Mouse (Mus musculus): ENCODE data around the gene Tmem129.

Gene Tmem129

DNA sequence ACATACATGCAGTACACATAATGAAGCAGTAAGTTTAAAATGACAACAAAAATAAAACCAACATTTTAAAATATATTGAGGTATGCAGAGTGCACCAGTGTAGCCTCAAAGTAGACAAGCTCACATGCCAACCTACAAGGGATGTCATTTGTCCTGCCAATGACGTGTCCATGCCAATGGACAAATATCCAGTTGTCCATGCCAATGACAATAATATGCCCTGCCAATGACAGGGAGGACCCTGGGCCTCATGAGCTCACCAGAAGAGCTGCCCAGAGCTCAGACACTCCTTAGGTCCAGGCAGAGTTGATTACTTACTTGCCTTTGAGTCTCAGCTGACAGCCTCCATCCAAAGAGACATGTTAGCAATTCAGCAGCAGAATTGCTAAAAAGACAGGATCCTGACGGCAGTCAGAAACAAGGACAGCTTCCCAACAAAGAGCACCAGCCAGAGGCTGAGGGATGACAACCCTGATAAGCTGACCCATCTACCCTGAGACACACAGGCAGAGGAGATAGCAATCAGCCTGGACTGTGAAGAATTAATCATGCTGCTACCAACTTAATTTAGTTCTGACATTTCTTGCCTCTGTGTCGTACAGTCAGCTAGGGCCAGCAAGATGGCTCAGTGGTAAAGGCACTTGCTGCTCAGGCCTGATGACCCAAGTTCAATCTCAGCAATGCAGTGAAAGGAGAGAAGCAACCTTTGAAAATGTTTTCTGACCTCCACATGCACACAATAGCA lies 20.4 kb downstream of the Tmem129 start:
- no peak for DNase-seq (ENCODE audit: low read depth)

DNA sequence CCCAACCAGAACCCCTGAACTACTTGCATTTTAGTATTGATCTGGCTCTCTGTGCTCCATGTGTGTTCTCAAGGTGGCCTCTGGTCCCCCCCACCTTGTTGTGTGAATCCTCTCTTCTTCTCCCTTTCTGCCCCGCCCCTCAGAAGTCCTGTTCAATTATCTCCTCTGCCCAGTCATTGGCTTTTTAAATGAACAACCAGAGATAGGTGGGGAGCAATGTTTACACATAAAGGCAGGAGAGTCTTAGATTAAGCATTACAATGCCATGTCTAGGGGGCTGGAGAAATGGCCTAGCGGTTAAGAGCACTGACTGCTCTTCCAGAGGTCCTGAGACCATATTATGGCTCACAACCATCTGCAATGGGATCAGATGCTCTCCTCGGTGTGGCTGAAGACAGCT lies 22.9 kb downstream of the Tmem129 start:
- DNase-seq (ENCODE audit: low read depth) = no peak

DNA sequence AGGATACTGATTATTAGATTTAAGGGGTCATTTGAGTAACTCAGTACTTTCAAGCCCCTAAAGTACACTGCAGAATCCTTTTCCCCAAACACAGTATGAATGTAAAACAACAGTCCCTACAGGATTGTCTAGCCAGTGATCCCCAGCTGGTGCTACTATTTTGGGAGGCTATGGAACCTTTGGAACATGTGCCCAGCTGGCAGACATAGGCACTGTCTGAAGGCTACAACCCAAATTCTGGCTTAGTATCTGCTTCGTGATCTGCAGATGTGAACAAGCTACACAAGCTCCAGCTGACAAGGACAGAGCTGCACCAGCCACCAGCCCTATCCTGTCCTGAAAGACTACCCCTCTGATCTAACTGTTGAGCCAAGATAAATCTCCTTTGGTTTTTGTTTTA lies 25.7 kb downstream of the Tmem129 start:
- no peak for DNase-seq (ENCODE audit: low read depth)

DNA sequence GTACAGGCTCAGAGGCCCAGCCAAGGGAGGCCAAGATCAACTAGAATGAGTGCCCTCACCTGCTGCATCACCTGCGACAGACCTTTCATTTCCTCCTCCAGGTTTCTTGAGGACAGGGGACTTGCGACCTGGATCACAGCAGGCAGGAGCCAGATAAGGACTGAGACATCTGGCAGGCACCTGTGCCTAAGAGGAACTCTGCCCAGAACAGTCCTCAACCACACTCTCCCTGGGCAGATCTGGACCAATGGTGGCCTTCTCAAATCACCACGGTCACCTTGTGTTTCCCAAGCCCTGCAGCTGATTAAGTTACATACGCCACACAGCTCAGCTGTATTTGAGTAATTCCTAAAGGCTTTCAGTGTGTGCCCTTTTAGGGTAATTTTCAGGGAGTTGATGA lies 27.6 kb downstream of the Tmem129 start:
- DNase-seq (ENCODE audit: low read depth) = no peak

DNA sequence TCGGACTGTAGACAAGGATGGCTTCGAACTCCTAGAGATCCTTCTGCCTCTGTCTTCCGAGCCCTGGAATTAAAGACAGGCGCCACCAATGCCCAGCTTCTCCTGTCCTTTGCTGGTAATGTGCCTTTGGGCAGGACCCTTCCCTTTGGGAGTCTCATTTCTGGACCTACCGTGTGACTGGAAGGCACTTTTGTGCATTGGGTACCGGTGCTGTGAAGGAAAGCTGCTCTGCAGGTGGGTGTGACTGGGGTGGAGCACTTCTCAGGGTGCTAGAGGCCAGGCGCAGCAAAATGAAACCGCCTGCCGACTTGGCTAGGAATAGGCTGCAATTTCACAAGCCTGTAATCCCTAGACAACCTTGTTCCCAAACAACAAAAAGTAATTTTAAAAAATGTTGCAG lies 28.2 kb downstream of the Tmem129 start:
- peak; percentile 25 for DNase-seq (ENCODE audit: low read depth)

DNA sequence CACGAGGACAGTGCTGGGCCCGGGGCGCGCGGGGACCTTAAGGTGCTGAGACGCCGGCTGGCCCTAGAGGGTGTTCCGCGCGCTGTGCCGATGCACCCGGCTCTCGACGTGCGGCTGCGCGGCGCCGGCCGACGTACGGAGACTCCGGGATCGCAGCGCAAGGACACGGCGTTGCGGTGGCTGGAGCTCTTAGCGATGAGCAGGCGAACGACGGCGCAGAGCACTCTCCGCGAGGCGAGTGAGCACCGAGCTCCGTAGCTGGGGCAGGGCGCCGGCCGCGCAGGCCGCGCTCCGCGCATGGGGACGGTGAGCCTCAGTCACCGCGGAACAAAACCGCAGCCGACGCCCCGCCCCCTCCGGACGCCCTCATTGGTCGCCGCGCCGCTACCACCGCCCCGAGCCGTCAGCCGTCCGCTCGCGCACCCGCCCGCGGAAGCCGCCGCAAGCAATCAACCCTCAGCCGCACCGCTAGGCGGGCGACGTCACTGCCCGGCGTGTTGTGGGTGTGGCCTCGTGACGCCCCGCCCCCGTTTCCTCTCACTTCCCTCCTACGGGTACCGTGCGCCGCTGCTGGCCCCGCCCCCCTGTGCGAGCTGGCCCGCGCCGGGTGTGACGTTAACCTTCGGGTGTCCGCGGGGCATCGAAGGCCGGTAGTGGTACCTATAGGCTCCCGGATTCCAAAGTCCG lies 28.8 kb downstream of the Tmem129 start, which contains the start of the genes Fam53a and Gm9903:
Gene Fam53a, minus strand, starts transcription at position 335 of the 687 bp plus-strand sequence.
Gene Gm9903, plus strand, starts transcription at position 625 of the 687 bp plus-strand sequence.
- peak; percentile 84 for DNase-seq (ENCODE audit: low read depth)

DNA sequence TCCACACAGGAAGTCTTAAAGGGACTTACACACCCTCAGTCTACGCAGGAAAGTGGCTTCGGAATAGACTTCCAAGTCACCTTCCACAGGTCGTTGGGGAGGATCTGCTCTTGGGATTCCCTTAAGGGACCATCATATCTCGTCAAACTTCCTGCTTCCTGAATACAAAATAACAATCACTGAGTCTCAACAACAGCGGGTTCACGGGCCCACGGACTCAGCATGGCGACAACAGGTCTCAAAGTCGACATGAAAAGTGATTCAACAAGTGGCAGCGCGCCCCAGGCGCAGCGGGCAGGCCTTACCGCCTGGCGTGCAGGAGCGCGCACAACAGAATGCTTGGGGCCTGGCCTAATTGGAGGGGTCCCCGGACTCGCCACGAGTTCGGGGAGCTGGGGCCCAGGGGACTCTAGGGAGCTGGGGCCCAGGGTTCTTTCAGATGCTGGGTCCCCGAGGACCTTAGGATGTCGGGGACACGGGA lies 29.4 kb downstream of the Tmem129 start:
- DNase-seq (ENCODE audit: low read depth) = peak; percentile 16

DNA sequence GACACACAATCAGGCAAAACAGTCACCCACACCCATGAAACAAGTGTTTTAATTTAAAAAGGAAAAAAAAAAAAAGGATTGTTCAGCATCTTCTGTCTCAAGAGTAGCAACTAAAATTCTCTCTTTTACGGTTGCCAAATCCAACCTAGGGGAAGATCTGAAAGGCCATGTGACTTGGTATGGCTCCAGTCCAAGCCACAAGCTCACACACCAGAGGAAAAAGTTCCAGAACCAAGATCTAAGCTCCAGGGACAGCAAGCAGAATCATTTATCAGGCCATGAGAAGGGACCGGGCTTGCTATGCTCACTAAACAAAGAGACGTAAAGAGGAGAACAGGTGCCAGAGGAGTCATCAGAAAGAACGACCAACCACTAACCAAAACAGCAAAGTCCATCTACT lies 30.2 kb downstream of the Tmem129 start:
- peak; percentile 25 for DNase-seq (ENCODE audit: low read depth)

DNA sequence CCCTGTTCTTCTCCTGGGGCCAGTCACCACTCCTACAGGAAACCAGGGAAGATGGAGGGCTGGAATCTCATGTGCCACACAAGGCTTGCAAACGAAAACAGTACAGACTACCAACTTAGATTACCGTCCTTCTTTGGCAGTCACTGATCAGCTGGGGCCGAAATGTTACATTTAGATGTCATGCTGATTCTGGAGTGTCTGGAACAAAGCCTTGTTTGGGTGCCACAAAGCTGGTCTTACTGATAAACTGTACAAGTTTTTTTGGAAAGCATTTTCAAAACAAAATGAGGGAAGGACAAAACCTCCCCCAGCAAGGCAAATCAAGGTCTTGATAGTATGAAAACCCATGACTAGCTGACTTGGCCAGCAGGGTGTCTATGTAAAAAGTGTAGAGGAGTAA lies 34.5 kb downstream of the Tmem129 start:
- no peak for DNase-seq (ENCODE audit: low read depth)

DNA sequence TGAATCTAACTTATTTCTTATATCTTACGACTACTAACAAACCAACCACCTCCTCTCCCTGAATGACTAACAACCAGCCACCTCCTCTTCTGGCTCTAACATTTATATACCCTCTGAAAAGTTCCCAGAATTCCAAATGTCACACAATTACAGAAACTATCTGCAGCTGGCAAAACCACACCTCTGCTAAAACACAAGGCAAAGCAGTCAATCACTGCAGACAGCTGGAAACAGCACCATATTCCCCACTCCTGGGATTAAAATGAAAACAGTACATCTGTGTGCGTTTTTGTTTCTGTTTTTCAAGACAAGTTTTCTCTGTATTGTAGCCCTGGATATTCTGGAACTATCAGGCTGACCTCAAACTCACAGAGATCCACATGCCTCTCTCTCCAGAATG lies 35.5 kb downstream of the Tmem129 start:
- DNase-seq (ENCODE audit: low read depth) = no peak

DNA sequence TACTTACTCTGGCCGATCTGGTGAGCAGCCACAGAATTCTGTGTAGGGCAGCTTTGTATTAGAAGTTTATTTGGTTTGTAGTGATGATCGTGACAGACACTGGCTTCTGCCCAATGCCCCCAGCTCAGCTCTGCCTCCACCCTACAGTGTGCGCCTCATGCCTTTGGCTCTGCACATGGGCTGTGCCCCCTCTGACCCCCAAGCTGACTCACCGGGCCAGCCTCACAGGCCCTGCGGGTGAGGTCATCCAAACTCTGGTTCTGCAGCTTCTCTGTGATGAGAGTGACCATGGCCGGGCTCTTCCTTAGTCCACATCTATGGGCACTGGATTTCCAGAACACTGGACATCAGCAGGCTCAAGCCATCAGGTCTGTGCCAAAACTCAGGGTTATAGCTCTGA lies 43.8 kb downstream of the Tmem129 start:
- no peak for DNase-seq (ENCODE audit: low read depth)

DNA sequence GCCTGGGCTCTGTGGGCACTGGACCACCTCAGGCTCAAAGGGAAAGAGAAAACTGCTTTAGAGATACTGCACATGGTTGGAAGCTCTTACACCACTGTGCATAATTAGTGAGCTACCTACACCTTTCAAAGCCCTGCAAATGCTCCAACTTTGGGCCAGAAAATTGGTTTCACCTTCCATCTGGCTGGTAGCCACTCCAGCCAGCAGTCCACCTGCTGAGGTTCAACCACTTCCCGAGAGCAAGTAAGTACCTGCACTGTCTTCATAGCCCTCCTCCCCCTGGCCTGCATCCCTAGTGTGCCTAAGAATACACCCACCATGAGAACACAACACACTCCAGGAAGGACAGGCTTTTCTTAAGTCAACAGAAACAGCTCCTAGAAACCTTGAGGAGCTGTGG lies 46.4 kb downstream of the Tmem129 start:
- no peak for DNase-seq (ENCODE audit: low read depth)

DNA sequence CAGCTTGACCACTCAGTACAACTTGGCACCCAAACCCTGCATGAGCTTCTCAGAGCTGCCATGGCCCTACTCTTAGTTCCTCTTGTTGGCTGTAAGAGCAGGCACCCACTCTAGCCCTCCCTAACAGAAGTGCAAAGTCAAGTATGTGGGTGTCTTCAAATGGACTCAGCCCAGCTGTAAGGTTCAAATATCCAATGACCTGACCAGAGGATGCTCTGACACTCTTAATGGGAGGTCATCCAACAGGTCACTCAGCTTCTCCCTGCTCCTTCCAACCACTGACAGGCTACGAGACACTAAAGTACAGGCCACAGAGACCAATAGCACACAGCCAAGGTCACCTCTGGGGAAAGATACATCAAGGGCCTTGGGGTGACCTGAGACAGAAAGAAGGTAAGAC lies 49.0 kb downstream of the Tmem129 start:
- no peak for DNase-seq (ENCODE audit: low read depth)

DNA sequence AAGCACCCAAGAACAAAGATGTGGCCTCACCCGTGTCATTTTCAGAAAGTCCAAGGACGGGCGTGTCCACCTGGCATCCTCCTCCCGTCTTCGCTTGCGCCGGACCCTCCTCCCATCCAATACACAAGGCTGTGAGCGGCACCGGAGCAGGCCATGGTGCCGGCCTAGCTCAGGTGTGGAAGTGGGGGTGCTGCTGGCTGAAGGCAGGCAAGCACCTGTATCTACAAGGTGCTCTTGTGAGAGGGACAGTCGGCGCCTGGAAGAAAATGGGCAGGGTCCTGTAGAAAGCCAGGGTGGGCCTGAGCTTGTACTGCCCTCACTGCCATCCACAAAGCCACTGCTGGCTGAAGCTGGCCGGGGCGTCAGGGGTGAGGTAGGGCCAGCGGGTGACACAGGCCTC lies 50.8 kb downstream of the Tmem129 start:
- DNase-seq (ENCODE audit: low read depth) = no peak

DNA sequence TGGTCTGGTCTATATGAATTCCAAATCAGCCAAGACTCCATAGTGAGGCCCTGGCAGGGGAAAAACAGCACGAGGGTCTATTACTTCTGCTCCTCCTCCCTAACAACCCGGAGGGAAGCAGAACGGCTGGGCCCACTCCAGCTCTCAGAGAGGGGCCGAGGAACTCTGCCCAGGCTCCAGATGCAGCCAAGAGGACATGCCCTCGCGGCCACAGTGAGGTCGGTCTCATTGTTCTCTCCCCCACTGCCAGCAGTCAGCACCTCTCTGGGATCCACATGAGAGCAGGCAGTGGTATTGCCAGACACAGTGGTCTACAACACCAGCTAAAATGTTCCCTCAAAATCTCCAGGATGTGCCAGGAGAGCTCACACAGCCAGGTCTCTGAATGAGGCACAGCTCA lies 51.6 kb downstream of the Tmem129 start:
- no peak for DNase-seq (ENCODE audit: low read depth)

DNA sequence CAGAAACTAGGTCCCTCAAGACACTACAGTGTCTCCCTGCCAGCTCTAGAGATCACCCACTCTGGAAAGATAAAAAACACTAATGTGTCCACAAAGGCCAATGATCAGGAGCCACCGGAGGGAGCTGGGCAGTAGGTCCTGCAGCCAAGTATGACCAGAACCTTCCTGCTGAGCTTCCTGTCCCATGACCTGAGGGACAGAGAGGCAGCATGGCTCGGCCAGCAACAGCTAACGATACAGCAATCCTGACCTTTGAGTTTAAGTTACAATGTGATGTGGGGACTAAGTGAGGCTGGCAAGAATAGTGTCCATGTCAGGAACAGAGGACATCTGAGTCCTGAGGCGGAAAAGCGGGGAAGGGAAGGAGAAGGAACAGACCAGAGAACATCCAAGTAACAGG lies 52.9 kb downstream of the Tmem129 start:
- DNase-seq (ENCODE audit: low read depth) = no peak
